Mouse (Mus musculus): ENCODE results near the gene Unc13b.

Unc13b gene

DNA sequence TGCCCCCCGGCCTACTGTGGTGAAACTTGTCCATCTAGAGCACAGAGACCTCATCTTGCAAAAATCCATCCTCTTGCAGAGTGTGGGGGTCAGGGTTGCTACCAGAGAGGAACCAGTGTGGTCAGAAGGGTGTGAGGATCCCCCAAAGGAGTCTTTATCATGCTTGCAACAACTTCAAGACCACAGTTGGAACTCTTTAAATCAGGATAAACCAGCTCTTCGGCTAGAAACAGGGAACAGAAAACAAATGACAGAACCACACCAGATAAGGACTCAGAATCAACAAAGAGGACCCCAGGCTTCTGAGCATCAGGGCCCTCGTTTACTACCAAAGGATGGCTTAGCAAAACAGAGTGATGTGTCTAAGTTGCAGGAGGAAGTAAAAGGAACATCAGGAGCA is 157.7 kb downstream of the Unc13b start:
- no peak for DNase-seq (ENCODE audit: low read depth in 2 of 2, low spot score in 2 of 2)

DNA sequence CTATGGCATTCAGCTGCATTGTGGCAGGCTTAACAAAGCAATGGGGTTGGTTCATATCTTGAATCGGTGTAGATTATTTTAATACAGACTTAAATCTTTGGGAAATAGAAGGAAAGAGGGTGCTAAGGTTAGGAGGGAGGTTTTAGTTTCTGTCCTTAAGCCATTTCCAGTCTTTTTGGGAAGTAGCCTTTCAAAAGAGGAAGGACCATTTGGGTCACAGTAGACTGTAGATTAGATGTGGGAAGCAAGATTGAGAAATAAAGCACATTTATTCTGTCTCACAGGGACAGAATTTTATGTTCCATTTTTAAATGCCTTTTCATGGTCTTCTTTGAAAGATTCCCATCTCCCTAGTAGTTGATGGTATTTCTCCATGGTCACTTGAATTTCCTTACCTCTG is 159.2 kb downstream of the Unc13b start:
- no peak for DNase-seq (ENCODE audit: low read depth in 2 of 2, low spot score in 2 of 2)

DNA sequence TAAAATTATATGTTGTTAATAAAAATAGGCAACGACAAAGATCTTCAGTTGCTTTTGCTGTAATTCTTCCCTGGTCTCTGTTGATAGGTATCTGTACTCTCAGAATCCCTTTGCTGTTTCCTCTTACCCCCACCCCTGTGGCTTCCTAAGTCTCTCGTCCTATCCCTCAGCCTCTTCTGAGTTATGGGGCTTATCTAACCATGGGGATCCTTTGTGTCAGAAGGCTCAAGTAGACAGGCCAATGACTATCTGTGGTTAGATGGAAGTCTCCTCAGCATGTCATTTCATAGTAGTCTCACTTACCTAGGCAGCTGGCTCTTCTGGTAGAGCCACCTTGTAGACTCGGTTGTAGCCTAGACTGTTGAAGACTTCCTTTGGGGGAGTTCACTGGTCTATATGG is 173.1 kb downstream of the Unc13b start:
- DNase-seq (ENCODE audit: low read depth in 2 of 2, low spot score in 2 of 2) = no peak

DNA sequence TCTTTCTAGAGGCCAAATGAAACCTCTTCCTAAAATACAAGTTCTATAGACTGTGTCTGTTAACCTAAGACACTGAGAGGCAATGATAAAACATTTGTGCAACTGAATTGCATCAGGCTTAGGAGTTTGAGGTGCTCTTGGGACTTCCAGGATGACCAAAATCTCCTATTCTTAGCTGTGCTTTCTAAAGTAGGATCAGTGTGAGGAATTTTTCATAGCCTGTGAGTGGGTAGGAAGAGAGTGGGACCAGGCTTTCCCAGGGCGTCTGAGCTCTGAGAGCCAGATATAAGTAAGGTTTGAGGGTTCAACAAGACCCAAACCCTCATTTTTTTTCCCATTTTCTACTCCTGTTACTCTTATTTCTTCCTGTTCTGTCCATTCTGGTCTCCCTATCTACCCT is 174.2 kb downstream of the Unc13b start:
- DNase-seq (ENCODE audit: low read depth in 2 of 2, low spot score in 2 of 2) = no peak

DNA sequence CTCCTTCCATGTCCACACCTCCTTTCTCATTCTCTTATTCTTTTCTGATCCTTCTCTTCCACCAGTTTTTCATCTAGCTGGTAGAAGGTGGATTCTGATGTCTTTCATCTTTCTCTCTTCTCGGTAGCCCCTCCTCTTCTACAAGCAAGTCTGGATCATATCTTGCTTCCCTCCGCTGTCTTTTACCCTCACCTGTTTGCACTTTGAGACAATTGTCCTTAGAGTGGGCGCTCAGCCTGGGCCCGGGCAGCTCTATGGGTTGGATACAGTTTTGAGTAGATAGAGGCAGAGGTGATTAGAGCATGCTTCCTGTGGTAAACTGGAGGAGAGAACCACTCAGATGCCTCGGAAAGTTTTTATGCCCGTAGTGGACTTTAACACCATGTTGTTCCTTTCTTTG is 174.7 kb downstream of the Unc13b start:
- DNase-seq (ENCODE audit: low read depth in 2 of 2, low spot score in 2 of 2) = no peak

DNA sequence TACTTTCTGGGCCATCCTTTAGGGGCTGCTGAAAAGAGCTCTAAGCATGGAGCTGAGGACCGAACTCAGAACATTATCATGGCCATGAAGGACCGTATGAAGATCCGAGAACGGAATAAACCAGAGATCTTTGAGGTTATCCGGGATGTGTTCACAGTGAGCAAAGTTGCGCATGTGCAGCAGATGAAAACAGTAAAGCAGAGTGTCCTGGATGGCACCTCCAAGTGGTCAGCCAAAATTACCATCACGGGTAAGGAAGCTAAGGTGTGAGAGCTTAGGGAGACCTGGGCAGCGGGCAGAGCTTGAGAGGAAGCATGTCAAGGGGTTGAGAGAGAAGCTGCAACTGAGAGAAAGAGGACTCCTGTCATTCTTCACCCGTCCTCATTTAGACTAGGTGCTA is 178.1 kb downstream of the Unc13b start:
- no peak for DNase-seq (ENCODE audit: low read depth in 2 of 2, low spot score in 2 of 2)

DNA sequence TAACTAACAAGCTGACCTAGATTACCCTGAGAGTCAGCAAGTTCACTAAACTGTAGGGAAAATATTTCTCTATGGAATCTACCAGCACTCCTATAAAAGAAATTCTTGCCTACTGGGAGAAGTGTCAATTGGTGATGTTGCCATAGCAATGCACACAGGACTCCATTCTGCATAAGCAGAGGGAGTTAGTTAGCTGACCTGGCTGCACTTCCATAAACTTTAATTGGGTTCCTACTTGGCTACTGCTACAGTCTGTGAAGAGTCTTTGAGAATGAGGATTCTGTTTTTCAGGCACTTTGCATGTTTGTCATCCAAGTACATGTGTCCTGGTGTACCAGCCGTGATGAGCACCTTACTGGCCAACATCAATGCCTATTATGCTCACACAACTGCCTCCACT is 182.0 kb downstream of the Unc13b start:
- DNase-seq (ENCODE audit: low read depth in 2 of 2, low spot score in 2 of 2) = no peak

DNA sequence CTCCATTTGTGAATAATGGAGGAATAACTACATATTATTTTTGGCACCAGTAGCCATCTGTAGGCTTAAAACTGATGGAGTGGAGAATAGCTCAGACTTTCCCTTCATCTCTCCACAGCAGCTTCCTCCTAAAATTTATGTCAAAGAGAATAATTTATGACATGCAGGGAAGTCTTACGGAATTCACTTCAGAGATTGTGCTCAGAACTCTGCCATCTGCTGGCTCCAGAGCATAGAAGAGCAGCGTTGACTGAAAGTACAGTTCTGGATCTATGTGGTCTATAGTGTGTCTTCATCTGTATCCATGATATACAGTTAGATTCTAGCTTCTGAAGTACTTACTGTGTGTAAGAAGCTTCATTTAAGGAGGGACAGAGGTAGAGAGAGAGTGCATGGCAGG is 185.3 kb downstream of the Unc13b start:
- no peak for DNase-seq (ENCODE audit: low read depth in 2 of 2, low spot score in 2 of 2)

DNA sequence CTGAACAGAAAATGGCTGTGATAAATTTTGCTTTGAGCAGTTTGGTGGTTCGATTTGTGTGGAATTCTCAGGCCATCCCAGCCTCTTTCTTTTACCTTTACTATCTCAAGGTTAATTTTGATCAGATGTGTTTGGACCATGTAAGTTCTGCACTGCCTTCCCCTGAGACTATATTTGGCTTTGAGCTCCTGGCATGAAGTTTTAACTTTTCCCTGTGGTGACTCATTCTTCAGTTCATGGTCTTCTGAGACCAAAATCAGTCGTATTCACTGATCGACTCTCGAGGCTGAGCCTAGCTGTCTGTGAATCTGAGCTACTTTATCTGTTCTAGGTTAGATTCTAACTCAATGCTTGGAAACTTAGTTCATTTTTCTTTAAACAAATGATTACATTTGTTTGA is 187.0 kb downstream of the Unc13b start:
- DNase-seq (ENCODE audit: low read depth in 2 of 2, low spot score in 2 of 2) = no peak

DNA sequence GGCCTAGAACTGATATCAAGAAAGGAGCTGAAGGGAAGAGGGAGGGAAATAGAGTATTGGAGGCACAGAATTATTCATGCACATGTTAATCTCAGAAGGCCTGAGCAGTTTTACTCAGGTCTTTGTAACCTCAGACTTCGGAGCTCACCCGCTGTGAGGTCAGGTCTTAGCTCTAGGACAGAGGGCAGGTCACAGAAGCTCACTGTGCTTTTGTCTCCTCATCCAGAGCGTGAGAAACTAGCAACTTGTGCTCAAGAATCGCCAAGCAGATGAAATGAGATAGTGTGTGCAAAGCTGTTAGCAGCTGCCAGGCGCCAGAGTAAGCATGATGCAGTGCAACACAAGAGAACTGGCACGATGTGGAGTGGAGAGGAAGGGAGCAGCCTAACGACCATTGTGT is 189.3 kb downstream of the Unc13b start:
- DNase-seq (ENCODE audit: low read depth in 2 of 2, low spot score in 2 of 2) = no peak

DNA sequence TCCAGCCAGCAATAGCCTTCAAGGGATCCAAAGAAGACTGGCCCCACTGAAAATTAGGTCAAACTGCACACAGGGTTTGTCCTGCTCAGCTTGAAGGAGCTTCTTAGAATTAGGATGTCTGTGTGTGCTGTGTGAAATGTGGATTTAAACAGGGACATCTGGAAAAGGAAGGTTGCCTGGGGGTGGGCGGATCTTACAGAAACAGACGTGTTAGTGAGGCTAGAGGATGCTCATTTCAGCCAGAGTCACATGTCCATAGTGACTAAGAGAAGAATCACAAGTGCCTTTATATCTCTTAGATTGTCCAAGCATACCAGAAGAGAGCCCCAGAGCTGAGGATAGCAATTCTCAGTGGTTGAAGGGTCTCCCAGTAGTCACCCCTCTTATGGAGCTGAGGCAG is 190.2 kb downstream of the Unc13b start:
- no peak for DNase-seq (ENCODE audit: low read depth in 2 of 2, low spot score in 2 of 2)

DNA sequence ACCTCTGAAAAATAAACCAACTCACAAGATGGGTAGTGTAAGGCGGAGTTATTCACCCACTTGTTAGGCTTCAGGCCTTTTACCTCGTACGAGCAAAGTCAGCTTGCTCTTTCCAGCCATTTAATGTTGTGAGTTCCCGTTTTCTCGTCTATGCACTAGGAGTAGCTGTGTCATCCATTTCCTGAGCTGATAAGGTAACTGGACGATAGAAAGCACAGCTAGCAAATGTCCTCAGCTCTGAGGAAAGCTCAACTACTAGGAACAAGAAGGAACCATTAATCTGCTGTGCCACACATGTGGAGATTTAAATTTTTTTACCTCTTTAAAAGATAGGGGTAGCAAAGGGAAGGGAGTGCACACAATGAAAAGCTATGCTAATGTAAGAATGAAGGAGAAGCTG is 192.5 kb downstream of the Unc13b start:
- DNase-seq (ENCODE audit: low read depth in 2 of 2, low spot score in 2 of 2) = no peak

DNA sequence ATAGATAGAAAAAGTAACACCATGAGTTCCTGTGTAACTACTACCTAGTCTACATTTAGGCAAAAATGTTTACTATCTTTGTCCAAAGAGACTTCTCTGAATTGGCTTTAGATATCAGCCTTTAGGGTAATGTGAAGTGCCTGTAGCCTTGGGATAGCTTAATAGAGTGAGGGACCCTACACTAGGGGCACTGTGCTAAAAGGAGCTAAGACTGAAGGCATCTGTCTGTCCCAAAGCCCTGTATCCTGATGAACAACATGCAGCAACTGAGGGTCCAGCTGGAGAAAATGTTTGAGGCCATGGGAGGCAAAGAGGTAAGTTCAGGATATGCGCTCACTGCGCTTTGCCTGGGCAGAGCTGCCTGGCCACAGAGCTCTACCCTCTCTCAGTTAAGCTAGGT is 198.3 kb downstream of the Unc13b start:
- DNase-seq (ENCODE audit: low read depth in 2 of 2, low spot score in 2 of 2) = no peak

DNA sequence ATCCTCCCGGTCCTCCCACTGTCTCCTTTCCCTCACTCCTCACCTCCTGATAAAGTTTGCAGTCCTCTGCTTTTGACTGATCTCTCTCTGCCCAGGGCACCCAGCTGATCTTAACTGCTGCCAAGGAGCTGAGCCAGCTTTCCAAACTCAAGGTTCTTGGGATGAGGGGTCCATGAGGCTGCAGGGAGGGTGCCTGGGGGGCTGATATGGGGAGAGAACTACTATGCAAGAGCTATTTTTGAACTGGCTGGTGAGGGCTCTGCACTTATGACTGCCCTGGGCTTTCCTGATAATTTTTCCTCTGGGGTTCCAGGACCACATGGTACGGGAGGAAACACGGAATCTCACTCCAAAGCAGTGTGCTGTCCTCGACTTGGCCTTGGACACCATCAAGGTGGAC is 199.8 kb downstream of the Unc13b start:
- no peak for DNase-seq (ENCODE audit: low read depth in 2 of 2, low spot score in 2 of 2)

DNA sequence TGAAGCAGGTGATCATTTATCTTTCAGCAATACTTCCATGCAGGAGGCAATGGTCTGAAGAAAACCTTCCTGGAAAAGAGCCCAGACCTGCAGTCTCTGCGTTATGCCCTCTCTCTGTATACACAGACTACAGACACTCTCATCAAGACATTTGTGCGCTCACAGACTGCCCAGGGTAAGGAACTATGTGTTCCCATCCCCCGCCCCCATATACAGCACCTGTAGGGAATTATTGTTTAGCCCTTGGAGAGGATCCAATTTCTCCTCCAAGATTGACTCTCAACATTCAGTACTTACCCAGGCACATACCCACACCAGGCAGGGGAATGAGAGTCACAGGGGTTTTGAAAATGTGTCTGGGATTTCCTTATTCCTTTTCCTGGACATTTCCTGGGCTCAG is 200.7 kb downstream of the Unc13b start:
- DNase-seq (ENCODE audit: low read depth in 2 of 2, low spot score in 2 of 2) = no peak

DNA sequence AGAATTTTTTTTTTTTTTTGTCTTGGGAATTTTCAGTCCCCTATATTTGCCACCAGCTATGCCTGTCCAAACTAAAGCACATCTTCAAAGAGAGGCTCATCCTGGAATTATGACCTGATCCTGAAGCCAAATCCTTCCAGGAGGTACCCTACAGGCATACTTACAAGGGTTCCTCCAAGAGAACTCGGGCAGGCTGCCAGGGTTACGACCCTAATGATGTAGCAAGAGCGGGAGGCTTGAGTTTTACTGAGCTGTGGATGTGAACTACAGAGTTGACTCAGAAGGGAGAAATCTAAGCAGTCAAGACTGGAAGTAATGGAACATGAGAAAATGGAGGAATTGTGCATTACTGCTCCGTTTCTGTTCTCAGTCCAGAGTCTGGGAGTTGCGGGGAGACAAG is 201.3 kb downstream of the Unc13b start:
- no peak for DNase-seq (ENCODE audit: low read depth in 2 of 2, low spot score in 2 of 2)

DNA sequence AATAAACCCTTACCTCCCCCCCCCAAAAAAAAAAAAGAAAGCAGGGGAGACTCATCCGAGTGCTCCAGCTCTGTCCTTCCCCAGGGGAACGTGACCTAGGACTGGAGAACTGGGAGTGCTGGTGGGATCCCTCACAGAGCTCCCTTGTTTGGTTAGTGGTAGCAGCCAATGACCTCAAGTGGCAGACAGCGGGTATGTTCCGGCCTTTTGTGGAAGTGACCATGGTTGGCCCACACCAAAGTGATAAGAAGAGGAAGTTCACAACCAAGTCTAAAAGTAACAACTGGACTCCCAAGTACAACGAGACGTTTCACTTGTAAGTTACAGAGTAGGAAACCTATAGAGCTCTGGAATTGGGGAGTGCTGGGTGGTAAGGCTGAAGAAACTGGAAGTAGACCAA is 204.1 kb downstream of the Unc13b start:
- DNase-seq (ENCODE audit: low read depth in 2 of 2, low spot score in 2 of 2) = no peak

DNA sequence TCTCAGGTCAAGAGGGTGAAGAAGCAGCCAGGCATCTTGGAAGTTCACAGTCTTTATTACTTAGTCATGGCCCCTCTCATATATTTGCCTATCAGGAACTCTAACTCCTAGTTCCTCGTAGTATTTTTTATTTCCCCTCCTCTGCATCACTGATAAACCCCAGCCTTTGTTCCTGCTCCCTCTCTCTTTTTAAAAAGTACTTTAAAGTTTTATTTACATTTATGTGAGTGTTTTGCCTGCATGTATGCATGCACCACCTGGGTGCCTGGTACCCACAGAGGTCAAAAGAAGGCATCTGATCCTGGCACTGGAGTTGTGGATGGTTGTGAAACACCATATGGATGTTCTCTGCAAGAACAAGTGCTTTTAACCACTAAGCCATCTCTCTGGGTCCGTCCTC is 207.4 kb downstream of the Unc13b start:
- DNase-seq (ENCODE audit: low read depth in 2 of 2, low spot score in 2 of 2) = no peak

DNA sequence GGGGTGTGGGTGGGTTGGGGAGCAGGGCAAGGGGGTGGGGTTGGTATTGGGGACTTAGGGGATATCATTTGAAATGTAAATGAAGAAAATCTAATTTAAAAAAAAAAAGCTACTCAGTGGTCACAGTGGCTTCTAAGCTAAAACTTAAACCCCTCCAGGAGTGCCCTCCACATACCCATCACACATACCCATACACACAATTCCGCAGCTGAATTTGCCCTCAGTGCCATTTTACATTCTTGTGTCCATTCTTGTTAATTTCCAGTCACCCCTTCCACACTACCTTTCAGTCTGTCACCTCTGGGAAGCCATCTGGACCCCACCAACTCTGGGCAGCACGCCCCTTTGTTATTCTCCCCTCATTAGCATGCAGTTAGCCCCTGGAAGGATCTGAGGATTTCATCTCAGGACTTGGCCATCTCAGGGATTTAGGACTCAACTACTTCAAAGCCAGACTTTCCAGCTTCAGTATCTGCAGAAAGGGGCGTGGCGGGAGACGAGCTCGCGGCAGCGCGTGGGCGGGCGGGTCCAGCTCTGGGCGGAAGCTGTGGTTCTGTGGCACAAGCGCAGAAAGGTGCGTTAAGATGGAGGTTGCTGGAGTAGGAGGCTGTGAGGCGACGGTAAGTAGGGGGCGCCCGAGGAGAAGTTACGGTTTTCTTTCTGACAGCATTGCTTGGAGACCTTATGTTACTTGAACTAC is 208.0 kb downstream of the Unc13b start, which contains the start of gene Atp8b5:
Gene Atp8b5 (plus strand): TSS at position 537 of the 700 bp plus-strand sequence.
- peak in 1 of 2 experiments; percentile 3 for DNase-seq (ENCODE audit: low read depth in 2 of 2, low spot score in 2 of 2)

DNA sequence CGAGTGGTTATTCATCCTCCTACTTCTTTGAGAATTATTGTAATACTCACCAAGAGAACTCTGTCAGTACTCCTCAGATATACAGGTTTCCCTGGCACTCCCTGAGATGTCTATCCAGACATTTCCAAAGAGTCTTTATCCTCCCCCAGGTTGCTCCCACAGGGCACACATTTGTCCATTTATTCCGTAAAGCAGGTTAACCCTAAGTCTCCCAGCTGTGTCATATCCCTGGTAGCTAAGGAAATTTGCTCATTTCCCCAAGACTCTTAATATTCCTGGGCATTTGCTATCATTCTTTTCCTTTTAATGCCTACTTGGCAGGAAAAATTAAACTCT is 208.5 kb downstream of the Unc13b start:
- no peak for DNase-seq (ENCODE audit: low read depth in 2 of 2, low spot score in 2 of 2)

DNA sequence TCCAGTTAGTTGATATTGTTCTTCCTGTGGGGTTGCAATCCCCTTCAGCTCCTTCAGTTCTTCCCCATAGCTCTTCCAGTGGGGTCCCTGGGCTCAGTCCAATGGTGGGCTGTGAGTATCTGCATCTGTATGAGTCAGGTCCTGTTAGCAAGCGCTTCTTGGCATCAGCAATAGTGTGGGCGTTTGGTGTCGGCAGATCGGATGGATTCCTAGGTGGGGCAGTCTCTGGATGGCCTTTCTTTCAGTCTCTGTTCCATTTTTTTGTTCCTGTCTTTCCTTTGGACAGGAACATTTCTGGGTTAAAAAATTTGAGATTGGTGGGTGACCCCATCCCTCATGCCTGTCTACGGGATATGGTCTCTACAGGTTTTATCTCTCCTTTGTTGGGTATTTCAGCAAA is 226.7 kb downstream of the Unc13b start:
- no peak for DNase-seq (ENCODE audit: low read depth in 2 of 2, low spot score in 2 of 2)

DNA sequence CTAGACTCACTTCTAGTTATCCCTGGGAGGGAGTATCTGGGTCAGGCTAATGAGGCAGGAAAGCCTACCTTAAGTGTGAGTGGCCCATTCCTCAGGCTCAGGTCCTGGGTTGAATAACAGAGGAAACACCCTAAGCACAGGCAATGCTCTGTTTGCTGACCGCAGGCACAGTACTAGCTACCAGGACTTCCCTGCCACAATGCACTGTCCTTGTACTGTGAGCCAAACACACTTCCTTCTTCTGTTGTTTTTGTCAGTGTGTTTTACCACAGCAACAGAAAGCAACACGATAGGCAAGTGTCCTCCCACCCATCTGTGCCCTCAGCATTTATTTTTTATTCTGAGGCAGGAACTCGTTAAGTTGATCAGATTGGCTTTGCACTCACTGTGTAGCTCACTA is 228.6 kb downstream of the Unc13b start:
- no peak for DNase-seq (ENCODE audit: low read depth in 2 of 2, low spot score in 2 of 2)

DNA sequence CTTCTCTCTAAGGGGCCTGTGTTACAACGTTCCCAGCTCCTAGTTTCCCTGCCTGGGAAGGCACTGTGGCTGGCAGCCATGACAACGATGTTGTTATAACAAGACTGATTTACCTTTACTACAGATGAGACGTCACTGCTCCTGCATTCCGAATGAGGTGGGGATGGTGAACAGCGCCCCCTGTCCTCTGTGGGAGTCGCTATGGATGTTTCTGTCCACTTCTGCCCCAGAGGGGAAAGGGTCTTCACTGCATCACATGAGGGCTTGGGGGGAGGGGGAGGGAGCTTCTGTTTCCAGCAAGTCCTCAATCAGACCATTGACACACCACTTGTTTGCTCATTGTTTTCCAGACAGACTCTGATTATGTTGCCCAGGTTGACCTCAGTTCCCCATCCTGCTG is 235.2 kb downstream of the Unc13b start:
- no peak for DNase-seq (ENCODE audit: low read depth in 2 of 2, low spot score in 2 of 2)
